Mouse (Mus musculus) cerebellum, postnatal 4 days (tissue): ENCODE measurements around the gene Ubr1.
"Not testable (repeated sequence)": the region's sequence is repeated elsewhere in the genome, so short reads cannot be mapped to it uniquely, and the experiment has no call there.

ENCODE experiments used
- DNase-seq, 2 experiments: peaks; one replicate each; pipeline ENCODE4 v3.0.0; 2022; ENCODE audit warnings: low spot score in 2 of 2, mixed read lengths in 1 of 2

Gene Ubr1

DNA sequence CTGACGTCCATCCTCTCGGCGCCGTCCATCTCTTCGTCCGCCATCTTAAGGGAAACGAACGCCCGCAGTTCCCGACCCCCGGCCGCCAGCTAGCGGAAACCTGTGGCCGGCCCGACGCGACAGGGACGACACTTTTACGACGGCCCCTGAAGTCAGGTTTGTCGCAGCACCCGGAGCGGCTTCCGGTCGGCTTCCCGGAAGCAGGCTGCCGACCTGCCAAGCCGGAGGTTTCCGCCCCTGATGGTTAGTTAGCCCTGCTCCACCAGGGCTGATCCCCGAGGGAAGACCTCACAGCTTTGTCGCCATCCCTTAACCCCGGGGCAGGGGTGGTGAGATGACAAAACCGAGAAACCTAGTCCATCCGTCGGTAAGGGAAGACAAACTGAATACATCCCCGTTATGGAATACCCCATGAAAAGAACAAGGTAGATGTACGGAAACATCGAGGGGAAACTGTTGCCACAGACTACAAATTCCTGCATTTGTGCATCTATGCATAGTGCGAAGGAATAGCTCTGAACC lies at the start of gene Ubr1:
Ubr1 (minus strand) TSS at position 157 of the 522 bp plus-strand sequence.
- peak; percentile 70 to 86 for DNase-seq

DNA sequence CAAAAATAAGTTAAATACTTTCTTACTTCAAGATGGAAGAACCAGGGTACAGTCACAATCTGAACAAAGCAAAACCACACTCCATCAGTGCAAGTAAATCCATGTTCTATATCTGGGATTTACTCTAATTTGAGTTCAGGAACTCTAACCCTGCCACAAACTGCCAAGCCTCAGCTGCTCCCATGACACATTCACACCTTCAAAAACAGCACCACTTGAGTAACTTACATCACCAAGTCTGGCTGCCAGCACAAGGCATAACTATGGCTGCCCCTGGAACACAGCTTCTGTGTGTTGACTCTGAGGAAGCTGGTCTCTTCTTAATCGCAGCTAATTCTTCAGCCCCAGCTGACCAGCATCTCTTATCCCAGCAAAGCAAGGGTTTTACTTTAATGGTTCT lies 46.6 kb upstream of the Ubr1 start:
- no peak for DNase-seq

DNA sequence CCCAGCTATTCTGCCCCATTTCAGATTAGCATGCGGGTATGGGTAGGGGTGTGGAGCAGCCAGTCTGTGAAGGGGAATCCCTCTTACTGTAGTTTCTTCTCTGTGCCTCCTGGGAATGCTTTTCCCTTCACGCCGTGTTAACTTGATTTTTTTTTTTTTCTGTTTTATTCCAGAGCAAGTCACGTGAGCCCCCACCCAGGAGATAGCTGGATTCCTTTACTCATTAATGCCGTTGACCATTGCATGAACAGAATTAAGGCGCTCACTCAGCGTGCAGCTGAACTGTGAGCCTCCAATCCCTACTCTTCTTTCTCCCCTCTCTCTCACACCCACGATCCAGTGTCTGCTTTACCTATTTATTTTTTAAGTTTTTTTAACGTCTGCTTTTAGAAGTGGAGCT lies 45.7 kb upstream of the Ubr1 start:
- DNase-seq: no peak

DNA sequence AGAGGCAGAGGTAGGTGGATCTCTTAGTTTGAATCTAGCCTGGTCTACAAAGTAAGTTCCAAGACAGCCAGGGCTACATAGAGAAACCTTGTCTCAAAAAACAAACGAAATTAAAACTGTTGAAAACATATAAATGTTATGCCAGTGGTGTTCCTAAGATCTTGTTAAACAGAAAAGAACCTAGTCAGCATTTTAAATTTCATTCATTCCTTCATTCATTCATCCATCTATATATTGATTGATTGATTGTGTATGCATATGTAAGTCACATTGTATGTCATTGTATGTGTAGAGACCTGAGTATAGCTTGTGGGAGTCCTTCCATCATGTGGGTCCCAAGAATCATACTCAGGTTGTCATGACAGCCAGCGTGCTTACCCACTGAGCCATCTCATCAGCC lies 45.0 kb upstream of the Ubr1 start:
- DNase-seq: no peak

DNA sequence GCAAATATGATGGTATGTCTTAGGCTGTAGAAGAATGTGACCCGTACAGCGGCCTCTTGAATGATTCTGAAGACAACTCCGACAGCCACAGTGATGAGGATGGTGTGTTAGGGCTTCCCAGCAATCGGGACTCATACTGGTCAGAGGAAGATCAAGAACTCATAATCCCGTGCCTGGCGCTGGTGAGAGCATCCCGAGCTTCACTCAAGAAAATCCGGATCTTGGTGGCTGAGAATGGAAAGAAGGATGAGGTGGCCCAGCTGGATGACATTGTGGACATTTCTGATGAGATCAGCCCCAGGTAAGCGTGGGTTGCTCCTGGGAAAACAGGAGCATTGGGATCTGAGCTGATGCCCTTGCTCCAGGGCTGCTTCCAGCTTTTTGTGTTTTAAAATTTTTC lies 42.2 kb upstream of the Ubr1 start:
- no peak for DNase-seq

GRCm38 (mm10) chr2:121009071-121009677 lies 38.7 kb upstream of the Ubr1 start:
- no peak for DNase-seq

DNA sequence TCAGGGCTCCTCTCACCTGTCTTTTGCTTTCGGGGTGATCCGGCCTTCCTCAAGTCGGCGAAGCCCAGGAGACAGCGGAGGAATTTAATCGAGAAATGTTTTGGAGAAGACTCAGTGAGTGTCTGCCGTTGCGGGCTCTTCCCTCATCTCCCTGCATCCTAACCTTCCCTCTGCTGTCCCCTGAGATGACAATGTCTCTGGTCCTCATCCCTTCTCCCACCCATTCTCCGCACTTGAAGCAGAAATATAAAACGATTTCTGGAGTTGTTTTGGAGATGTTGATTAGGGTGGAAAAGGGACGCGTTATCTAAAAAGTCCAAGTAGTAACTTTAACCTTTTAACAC lies 38.1 kb upstream of the Ubr1 start:
- DNase-seq: no peak

- DNase-seq: peak; percentile 73 to 88
Measured at GRCm38 (mm10) chr2:121007925-121008663, 37.6 kb upstream of the Ubr1 start, which contains the start of gene Ccndbp1. Gene Ccndbp1 (plus strand): TSS chr2:121008403.

GRCm38 (mm10) chr2:121006986-121007385 lies 36.5 kb upstream of the Ubr1 start:
- no peak for DNase-seq

- DNase-seq: no peak
Measured at GRCm38 (mm10) chr2:121004018-121004811, 33.7 kb upstream of the Ubr1 start.

DNA sequence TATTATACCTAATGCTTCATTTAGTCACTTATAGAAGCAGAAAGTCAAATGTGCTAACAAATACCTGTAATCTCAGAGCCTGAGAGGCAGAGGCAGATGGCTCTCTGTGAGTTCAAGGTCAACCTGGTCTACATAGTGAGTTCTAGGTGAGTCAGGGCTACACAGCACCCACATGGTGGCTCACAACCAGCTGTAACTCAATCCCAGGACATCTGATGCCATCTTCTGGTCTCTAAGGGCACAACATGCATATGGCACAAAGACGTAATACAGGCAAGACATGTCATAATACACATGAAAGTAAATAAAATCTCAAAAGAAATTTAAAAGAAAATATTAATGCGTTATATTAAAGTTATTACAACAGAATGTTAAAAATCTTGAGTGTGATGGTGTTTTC lies 33.1 kb upstream of the Ubr1 start:
- DNase-seq: no peak

DNA sequence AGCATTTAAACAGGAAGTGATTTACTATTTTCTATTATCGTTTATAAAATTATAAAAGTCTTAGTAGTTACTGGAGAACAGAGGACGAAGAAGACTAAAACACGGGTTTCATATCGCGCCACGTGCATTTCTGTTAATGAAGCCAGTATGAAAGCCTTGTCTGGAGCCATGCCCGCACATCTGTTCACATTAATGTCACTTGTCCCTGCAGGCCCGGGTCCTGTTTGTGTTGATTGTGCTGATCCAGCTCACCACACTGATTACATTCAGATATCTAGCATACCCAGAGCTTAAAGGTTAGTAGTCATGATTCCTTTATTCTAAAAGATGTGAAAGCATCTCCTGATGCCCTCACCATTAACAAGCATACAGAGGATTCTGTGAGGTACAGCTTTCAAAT lies 28.3 kb upstream of the Ubr1 start:
- DNase-seq: no peak

GRCm38 (mm10) chr2:120996607-120997006 lies 26.1 kb upstream of the Ubr1 start:
- not testable (repeated sequence) for DNase-seq

- DNase-seq: no peak
Measured at GRCm38 (mm10) chr2:120991196-120991595, 20.7 kb upstream of the Ubr1 start.

- DNase-seq: no peak
Measured at GRCm38 (mm10) chr2:120985241-120985640, 14.7 kb upstream of the Ubr1 start.

DNA sequence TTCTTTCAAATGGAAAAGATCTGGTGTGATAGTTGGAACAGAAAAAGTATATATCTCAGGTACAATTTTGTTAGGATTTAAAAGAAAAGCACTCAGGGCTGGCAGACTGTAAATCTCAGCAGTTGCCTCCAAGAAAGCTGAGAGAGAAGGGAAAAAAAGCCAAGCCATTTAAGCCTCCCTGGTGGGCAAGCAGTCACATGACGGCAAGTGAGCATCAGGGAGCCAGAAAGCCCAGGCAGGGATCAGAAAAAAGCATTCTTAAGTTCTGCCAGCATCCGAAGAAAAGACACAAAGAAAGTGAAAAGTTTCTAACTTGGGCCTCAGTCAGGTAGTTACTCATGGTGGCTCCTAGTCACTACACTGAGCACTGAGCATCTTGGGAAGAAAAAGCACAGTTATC lies 13.1 kb upstream of the Ubr1 start:
- DNase-seq: no peak

DNA sequence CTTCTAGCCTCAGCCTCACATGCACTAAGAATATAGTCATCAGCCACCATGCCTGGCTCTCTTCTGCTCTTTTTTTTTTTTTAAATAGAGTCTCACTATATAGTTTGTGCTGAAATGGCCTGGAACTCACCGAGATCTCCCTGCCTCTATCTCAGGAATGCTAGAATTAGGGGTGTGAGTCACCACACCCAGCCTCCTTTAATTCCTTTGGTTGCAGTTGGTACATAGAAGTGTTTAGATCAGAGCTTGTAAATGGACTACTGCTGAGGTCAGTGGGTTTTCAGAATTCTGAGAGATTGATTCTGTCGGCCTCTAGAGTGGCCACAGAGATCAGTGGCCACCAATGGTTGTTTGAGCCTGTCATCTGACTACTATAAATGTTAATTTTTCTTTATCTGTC lies 10.3 kb upstream of the Ubr1 start:
- no peak for DNase-seq

DNA sequence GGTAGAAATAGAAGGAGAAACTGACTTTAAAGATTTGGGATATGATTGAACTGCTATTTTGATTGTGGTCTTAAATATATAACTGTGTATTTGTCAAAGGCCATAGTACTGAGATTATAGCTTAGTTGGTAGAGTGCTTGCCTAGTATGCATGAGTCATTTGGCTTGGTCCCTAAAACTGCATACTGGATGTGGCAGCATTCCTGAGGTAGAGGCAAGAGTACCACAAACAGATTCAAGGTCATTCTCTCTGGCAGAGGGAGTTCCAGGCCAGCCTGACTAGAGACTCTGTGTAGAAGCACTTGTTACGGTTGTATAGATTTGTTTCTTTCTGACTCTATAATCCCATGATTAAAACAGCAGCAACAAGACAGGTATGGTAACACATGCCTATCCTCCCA lies 9.3 kb upstream of the Ubr1 start:
- no peak for DNase-seq

- no peak for DNase-seq
Measured at GRCm38 (mm10) chr2:120978693-120979037, 8.2 kb upstream of the Ubr1 start.

DNA sequence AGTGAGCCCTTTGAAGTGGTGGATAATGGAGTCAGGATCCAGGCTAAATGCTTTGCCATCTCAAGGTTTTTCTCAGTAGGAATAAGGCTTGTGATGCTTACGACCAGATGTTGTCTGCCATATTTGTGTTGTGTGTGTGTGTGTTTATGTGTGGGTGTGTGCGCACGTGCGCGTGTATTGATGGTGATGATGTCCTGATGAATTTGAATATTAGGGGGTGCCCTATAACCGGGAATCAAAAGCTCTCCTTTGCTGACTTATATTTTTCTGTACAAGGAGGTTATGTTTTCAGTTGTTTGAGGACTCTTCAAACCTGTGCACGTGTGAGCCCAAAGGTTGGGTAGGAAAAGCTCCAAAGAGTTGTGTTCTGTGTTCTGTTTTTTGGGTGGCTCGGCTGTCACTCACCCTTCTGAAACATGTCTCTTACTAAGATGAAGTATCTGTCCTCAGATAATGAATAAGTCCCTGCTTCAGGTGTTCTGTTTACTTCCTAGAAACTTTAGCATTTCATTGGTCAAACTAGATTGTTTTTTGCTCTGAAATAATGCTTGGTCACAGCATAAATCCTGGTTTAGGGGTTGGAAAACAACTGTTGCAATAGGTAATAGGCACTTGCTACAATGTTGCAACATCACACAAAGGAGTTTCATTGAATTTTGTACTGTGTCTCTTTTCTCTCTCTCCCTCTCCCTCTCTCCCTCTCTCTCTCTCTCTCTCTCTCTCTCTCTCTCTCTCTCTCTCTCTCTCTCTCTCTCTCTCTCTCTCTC lies 7.6 kb upstream of the Ubr1 start:
- no peak for DNase-seq

GRCm38 (mm10) chr2:120976990-120977925 lies 6.7 kb upstream of the Ubr1 start, which contains the start of gene Tmem62:
Gene Tmem62 (plus strand): TSS chr2:120977017.
- peak; percentile 27 to 59 for DNase-seq
